Mouse (Mus musculus) layer of hippocampus, postnatal 36 days (tissue): ENCODE results near the gene Snap91. TPM values are rescaled to one million over a fixed set of nuclear protein-coding genes. Genes with fewer than 3 reads are reported as not detected.

Experiments
- DNase-seq, 2 experiments: peaks; one replicate each; pipeline ENCODE4 v3.0.0; 2022
- total RNA-seq, 2 experiments: library from RNA; stranded (reverse); gene quantifications; 2 replicates each; pipeline ENCODE4 v1.2.3; 2021

The Snap91 gene
- total RNA-seq = 100 to 1,000 TPM; 390 to 392 TPM

DNA sequence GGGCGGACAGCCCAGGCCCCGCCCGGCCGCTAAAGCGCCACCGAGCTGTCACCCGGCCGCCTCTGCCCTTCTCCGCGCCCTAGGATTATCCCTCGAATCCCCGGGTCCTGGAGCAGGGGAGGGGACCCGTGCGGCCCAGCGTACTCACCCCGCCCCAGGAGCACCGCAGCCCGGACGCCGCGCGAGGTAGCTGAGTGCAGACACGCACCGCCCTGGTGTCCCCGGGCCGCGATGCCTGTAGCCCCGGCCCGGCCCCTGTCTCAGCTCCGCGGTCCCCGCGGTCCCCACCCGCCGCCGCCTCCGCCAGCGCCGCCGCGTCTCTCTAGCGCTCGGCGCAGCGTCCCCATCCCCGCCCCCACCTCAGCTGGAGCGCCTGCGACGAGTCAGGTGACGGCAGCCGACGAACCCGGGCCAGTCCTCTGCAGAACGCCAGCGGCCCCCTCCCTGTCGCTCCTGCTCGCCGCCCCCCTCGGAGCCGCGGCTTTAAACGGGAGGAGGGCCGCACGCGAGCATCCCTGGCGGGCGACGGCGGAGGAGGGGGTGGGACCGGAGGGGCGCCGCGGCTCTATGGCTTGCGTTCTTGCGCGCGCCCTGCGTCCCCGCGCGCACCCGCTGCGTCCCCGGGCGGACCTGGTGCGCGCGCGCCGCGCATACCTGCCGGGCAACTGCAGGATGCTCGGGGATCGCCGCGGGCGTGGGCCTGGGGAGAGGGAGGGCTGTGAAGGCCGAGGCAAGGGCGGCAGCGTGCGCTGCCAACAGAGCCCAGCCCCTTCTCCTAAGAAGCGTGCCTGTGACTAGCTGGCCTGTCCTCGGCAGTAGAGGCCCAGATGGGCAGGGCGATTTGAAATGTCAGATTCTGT is at the start of gene Snap91:
Snap91 (minus strand) TSS at position 542 of the 860 bp plus-strand sequence.
- peak; percentile 86 to 87 for DNase-seq

DNA sequence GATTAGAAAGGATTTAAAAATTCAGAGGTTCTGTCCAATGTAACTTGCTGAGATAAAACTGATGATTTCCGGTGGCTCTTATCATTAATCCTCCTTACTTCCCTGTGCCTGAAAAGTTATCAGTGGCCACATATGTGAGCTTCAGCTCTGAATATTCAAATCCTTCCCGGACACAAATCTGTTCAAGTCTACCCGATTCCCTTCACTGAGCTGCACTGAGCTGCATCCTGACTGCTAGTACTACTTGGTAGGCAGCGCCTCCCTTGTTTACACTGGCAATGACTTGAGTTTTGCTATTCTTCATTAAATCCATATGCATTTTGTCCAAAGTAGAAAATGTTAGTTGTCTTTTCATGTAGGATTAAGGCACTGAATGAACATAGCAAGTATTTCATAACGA is 46.1 kb upstream of the Snap91 start:
- DNase-seq = no peak

DNA sequence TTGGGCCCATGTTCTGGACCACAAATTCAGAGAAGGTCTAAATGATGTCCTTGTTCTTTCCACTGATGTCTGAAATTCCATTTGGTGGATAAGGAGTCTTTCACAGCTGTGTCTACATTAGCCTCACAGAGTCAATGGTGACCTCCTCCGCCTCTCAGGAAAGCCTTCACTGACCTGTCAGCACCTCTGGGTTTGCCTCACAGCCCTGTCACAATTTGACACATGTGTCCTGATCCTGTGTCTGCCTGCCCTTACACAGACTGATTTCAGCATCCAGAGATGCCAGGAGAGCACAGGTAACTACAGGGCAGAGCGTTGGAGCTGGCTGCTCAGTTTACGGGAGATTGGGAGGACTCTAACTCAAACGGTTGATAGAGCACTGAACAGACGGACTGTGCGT is 45.2 kb upstream of the Snap91 start:
- no peak for DNase-seq

DNA sequence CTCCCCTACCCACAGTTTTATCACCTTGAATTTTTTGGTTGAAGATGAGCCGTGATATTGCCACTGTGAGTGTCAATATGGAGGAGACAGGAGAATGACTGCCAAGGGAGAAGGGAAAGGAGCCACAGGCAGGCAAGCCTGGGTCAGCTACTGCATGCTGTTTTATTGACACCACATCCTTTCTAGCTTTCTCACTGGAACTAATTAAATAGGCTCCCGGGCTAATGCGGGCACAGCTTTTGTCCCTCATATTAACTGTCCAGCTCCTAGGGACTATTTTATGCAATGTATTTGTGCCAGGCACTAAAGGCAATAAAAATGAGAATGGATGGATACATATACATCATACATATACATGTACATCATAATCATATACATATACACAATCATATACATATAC is 42.0 kb upstream of the Snap91 start:
- no peak for DNase-seq

DNA sequence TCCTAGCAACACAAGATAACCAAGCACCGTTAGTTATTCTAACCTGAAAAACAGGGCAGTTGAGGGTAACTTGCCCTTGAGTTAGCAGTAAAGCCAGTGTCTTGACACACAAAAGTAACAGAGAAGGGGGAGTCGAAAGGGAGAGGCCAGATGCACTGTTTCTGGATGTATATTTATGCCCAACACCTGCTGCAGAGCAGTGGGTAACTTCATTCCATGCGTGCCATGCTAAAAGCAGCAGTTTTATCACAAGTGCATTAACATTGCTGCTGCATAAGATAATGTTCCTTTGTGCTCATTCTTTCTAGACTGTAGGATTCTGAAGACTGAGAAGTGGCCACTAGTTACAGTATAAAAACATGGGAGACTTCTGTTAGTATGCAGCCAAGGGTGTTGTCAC is 36.1 kb upstream of the Snap91 start:
- no peak for DNase-seq

DNA sequence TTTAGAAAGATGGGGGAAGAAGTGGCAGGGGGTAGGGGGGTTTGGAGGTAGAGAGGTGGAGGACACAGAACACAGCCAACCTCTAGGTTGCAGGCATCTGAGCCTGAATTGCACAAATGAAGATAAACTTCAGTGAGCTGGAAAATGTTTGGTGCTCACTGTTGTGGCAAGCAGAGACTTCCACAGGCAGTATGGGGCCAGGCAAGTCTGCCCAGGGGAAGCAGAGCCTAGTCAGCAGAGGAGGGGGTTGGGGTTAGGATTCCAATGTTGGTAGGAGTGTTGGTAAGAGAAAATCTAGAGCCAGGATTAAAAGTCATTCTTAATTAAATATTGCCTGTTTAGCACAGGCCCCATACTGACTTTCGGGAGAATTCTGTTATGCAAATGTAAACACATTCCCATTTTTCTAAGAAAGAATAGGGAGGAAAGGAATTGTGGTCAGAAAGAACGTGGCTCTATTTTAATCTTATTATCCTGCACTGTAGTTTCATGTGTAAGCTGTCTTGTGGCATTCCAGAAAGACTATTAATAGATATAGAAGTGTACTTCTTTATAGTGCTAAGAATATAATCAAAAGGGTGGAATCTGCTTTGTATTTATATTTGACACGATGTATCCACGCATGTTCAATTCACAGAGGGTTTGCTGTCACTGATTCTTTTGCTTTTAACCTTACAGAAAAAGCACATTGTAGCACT is 19.2 kb upstream of the Snap91 start:
- DNase-seq = no peak

DNA sequence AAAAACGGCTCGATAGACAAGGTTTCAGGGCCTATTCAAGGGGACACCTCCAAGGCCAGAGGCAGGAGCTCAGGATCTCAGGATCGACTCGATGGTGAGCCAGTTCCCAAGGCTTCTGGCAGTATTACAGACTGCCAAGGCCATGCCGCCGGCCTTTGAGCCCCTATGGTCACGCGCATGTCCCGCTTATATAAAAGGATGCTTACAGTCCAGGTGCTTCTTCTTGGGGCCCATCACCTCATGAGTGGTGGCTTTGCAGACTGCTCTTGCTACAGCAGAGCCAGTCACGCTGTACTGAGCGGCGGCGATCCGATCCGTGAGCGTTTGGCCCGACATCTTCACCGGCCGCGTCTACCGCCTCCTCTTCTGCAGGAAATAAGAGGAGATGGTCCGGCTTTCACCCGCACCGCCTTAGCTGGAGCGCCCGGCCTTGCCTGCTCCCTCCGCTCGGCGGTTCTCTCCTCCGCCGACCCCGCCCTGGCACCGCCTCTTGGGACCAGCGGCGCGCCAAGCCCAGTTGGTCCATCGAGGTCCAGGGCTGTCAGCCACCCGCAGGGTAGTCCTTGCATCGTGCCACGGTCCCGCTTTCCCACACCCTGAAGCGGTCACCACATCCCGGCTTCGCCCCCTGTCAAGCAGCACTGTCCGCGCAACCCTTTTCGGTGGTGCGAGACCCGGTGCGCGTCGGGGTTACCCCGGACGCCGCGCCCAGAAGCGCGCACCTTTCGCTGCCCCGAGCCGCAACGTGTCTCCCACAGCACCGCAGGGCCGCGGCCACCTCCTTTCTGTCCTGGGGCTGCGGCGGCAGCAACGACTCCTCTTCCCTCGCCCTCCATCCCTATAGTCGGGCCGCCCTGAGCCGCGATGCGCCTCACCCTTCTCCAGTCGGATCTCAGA is 990 bp downstream of the Snap91 start:
- DNase-seq = peak; percentile 51 to 60

DNA sequence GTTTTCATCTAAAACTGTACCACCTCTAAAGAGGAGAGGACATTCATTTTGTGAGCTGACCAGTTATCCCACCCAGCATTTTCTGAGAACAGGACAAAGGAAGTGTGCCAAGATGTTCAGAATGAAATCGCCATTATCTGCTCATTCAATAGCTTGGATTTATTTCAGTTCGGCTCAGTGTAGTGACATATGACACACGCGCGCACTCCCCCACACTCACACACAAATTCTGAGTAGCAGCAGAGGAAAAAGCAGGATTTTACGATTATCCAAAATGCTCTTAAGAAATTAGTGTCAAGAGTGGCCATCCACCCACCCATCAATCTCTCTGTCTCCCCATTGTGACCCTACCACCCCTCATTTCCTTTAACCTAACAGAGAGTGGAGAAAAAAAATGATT is 1.7 kb downstream of the Snap91 start:
- DNase-seq = no peak

DNA sequence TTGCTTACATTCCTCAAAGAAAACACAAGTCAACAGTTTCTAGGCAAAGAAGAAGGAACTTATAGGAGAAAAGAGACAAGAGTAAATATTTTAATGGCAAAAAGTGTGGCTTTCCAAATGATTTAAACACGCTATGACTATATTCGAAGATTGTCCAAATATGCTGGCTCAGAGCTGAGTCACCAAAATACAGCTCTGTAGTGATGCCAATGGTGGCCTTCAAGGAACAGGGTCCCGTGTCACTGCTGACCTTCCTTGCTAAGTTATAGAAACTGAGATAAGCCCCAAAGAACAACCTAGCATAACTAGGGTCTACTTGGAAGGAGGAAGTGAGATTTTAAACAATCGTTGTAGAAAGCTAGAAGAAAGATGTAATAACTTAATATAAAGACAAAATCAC is 6.8 kb downstream of the Snap91 start:
- DNase-seq = no peak

DNA sequence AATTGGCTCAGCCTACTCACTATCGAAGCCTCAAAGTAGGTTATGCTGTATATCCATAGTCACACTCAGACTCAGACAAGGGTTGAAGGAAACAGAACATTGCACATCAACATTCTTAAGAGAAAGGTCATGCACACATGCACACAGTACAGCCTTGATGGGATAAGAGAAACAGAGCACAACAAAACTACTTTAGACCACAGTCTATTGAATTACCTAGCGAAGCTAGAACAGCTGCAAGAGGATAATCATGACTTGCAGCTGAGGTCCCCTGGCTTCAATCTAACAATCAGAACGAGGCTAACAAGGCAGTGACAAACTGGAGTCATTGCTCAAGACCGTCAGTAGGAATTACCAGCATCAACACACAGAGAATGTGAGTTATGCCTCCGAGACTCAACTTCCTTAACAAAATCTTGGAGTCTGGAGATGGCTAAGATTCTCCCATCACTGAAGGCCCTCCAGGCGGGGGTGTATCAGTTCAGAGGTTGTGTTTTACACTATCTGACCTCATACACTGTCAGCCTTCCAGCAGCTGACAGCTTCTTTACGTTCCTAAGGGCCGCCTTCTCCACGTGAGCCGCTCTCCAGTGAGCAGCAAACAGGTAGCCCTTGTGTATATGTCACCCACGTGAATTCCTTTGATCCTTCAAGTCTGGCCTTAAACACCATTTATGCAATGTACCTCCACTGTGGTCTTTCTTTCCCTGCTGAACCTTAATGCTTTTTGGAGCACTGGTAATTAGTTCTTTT is 10.7 kb downstream of the Snap91 start:
- no peak for DNase-seq

DNA sequence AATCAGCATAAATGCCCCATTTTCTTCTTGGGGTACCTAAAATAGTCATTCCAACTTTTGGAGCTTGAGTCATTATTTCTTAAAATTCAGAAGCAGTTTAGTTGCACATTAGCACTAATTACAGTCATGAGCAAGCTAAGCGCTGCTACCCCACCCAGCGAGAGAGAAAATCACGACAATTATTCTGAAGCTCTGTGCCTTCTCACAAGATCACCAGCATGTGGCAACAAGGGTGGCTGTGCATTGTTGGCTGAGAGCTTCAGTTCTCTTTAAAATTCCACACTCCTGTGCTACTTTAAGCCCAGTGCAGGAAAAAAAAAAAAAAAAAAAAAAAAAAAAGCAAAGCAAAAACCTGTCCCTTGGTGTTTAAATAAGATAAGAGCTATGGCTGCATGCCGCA is 22.4 kb downstream of the Snap91 start:
- DNase-seq = no peak

DNA sequence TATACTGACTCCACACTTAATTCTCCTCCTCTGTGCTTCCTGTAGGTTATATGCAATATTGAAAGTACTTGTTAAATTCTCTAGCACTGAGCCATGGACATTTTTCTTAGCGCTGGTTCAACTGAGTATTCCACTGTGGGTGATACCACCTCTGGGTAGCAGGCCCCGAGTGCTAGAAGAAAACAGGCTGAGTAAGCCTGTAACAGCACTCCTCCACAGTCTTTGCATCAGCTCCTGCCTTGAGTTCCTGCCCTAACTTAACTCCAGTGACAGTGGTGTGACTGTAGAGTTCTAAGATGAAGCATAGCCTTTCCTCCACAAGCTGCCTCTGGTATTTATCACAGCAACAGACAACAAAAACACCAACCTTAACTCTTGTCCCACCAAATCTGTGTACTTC is 22.8 kb downstream of the Snap91 start:
- DNase-seq = no peak

DNA sequence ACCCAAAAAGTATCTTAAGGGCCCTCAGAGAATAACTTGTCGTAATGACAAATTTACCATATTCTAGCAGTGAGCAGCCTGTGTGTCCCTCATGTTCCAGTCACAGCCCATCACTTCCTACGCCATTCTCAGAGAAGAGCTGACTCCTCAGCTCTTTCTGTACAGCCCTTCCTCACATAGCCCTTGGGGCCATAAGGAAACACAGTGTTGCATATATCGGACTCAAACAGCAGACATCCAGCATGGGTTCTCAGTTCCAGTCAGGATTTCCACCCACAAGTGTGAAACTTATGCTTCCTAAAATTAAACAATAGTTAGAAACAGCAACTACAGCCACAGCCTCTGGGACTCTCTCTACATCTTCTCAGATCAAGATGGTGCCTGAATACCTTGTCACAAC is 27.6 kb downstream of the Snap91 start:
- DNase-seq = no peak

DNA sequence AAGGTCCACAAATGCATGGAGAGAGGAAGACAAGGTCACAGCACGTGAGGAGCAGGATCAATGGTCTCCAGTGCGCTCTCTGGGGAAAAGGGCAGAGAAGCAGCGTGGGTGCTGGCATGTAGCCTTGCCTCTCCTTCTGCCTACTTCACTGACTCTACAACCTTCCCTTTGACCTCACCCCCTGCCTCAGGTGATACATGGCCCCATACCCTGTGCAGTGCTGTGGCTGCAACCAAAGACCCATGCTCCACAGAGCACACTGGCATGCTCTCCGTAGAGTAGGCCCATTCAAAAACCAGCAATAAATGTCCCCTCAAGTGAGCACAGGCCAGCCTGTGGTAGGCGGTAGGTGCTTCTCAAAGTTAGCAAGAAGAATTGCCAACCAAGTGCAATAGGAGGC is 28.8 kb downstream of the Snap91 start:
- DNase-seq = no peak

DNA sequence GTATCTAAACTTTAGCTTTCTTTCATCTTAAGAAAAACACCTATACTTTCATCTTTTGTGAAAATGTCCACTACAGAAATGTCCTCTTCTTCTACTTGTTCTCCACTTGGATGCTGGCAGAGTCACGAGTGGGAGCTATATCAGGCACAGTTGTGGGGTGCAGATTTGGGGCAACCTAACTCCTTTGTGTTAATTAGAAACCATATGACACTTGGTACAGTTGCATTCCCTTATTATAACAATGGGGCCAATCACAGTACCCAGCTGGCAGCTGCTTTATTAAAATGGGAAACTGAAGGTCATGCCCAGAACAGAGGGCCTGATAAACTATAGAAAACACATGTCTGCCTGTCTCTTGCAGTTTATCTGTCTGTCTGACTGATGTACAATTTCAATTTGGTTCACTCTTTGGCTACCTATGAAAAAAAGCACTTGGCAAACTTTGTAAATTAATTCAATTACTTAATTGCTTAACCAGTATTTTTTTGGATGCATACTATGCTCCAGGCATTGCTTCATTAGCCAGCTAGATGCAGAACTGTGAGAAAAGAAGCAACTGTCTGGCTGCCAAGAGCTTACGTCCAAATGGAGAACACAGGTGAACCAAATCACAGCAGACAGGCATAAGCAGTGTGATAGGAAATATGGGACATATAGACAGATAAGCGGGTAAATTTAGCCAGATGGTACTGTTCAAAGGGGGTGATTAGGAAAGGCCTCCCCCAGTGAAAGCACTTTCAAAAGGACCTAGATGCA is 29.8 kb downstream of the Snap91 start:
- DNase-seq = no peak

DNA sequence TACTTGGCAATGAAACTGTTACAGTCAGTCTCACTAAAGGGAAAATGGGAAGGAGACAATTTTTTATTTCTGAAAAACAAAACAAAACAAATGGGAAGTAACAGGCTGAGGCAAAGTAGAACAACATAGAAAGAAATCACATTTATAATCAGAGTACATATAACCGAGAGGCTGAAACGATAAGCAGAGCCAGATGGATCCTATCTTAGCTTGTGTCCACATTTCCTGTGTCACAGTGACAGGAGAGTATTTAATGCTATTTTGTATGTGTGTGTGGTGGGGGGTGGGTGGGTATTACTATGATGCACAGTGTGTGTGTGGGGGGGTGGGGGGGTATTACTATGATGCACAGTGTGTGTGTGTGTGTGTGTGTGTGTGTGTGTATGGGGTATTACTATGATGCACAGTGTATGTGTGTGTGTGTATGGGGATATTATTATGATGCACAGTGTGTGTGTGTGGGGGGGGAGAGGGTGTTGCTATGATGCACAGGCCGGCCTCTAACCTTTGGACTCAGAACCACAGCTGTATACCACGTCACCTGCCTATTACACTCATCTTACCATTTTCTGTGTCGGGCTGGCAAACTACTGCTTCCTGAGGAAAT is 36.6 kb downstream of the Snap91 start:
- no peak for DNase-seq

DNA sequence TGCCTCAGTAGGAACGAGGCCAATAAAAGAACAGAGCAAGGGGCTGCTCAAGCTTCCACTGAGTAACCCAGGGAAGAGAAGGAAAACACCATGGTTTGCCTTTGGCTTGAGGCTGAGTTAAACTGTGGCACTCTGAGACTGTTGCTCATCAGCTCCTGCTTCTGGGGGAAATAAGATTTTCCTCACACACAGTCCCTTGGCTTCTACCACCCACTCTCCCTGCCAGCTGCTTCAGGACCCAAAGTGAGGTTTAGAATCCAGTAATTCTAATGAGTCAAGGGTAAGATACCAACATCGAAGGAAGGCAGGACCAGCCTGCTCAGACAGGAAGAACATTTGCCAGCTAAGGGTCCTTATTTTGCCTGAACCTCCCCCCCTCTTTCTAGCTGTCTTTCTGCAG is 50.7 kb downstream of the Snap91 start:
- peak in 1 of 2 experiments; percentile 16 for DNase-seq

DNA sequence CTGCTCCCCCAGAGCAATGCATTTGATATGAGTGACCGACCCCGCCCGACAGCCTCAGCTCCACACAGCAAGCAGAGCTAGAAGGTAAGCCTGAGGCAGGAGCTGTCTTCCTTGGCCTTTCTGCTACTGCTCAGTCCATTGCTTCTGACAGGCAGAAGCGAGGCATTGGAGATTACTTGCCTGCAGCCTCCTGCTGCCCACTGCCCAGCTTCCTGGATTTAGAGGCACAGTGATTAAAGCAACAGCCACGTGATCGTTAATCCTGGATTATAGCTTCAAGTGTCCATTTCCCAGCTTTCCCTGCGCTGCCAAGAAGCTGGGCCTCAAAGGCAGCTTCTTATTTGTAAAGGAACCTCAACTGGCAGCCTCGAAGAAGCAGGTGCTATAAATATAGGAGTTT is 51.4 kb downstream of the Snap91 start:
- no peak for DNase-seq

DNA sequence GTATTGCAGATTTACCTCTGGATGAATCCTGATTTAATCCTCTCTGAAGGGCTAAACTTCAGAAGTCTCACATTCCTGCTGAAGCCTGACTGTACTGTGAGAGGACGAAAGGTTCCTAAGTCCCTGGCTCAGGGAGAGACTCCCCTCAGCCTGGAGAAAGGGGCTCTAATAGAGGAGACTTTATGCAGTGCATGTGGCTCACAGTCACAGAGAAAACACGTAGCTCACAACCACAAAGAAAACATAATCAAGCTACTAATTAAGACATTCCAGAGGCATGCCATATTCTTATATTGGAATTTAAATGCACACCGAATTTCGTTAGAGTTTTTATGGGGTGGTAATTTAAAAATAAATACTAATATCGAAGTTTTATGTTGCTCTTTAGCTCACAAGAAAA is 61.1 kb downstream of the Snap91 start:
- no peak for DNase-seq

DNA sequence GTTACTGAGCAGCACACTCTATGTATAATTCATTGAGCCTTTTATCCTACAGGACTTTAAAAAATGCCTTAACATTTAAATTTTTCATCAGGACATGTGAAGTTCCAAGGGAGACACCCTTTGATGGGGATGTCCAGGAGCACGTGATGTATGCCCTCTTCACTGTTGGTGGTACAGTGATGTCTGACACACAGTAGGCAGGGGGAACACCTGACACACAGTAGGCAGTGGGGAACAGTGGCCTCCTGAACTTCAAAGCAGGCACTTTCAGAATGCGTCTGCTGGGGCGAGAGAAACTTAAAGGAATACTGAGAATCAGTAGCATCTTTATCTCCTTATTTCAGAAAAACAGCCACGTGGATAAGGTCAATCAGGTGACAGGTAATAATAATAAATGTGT is 62.8 kb downstream of the Snap91 start:
- DNase-seq = no peak

DNA sequence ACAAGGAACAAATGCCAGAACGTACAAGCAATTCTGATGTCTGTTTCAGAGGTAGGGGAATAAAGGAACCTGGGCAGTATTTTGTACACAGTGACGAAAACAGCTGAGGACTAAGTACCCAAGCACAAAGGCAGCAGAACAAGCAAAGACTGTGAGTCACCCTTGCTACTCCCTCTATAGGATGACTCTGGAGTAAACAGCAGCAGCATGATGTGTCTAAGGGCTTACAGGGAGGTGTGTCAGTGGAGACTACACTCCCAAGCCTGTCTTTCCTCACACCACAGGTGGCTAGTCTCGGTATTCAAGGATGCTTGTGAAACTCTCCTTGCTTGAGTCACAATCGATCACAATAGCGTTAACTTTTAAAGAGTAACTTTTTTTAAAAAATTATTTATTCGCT is 66.1 kb downstream of the Snap91 start:
- no peak for DNase-seq
